Mouse (Mus musculus) heart, postnatal 0 days (tissue): ENCODE data around the gene Hist1h3d. TPM values are rescaled to one million over a fixed set of nuclear protein-coding genes. Genes with fewer than 3 reads are reported as not detected.
A peak's percentile ranks its signal among the peaks of the same experiment; 100 is the strongest.
"Not testable (repeated sequence)": the region's sequence is repeated elsewhere in the genome, so short reads cannot be mapped to it uniquely, and the experiment has no call there.

Experiments used
- ATAC-seq: fragments of 200-750 bp; cut with Nextera tagmentation; 2 replicates; pipeline ENCODE4 v1.8.0; 2017; ENCODE audit warnings: low read depth, moderate number of reproducible peaks, moderate library complexity; ENCODE audit not compliant: insufficient read depth
- DNase-seq: peaks from one replicate; pipeline ENCODE4 v3.0.0-alpha.2; 2016; ENCODE audit warnings: low spot score
- H3K27ac ChIP-seq: fragments of 300-500 bp; sonication (generic); 2 replicates; pipeline ENCODE4 v1.5.1; 2014; ENCODE audit warnings: low read depth, mild to moderate bottlenecking
- H3K27me3 ChIP-seq: fragments of 300-500 bp; sonication (generic); 2 replicates; pipeline ENCODE4 v1.6.1; 2014; ENCODE audit warnings: low read length, mixed read lengths; ENCODE audit not compliant: control insufficient read depth, insufficient read depth
- H3K36me3 ChIP-seq: fragments of 300-500 bp; sonication (generic); replicated peaks from 2 replicates; pipeline ENCODE4 v1.6.1; 2014; ENCODE audit warnings: low read length, mixed read lengths; ENCODE audit not compliant: control insufficient read depth, insufficient read depth
- H3K4me1 ChIP-seq: fragments of 300-500 bp; sonication (generic); 2 replicates; pipeline ENCODE4 v1.6.1; 2014; ENCODE audit warnings: antibody characterized with exemption; ENCODE audit not compliant: control insufficient read depth, insufficient read depth
- H3K4me2 ChIP-seq: fragments of 300-500 bp; sonication (generic); 2 replicates; pipeline ENCODE4 v1.6.1; 2014; ENCODE audit warnings: low read depth, mild to moderate bottlenecking, low read length, moderate library complexity
- H3K4me3 ChIP-seq: fragments of 300-500 bp; sonication (generic); 2 replicates; pipeline ENCODE4 v1.5.1; 2014; ENCODE audit warnings: low read depth, low read length
- H3K9ac ChIP-seq: fragments of 300-500 bp; sonication (generic); replicated peaks from 2 replicates; pipeline ENCODE4 v1.6.1; 2014; ENCODE audit warnings: low read depth, low read length, mixed read lengths
- H3K9me3 ChIP-seq: fragments of 300-500 bp; sonication (generic); replicated peaks from 2 replicates; pipeline ENCODE4 v1.6.1; 2016; ENCODE audit warnings: low read length; ENCODE audit not compliant: control insufficient read depth
- CTCF ChIP-seq: IDR thresholded peaks from 2 replicates; pipeline ENCODE4 v1.5.1; 2016; ENCODE audit warnings: antibody characterized with exemption, control low read depth, low read depth
- EP300 ChIP-seq: IDR thresholded peaks from 2 replicates; pipeline ENCODE4 v1.6.1; 2016; ENCODE audit warnings: antibody characterized with exemption, low read depth
- WGBS: fragments of 180-500 bp; shearing (Covaris S2); extraction: QIAGEN DNeasy Blood & Tissue Kit; methylation state at CpG from one replicate; pipeline ENCODE4 v1.1.7; 2014; 5-methylcytosine and 5-hydroxymethylcytosine counted together
- polyA plus RNA-seq: library from polyadenylated mRNA; unstranded; fragments of >200 nt; fragmentation: Nextera tagmentation; extraction: Ambion mirVana; gene quantifications from 2 replicates; pipeline ENCODE4 v1.2.1, GENCODE M21; 2015
- total RNA-seq: library from RNA; depleted of rRNA; stranded (reverse); fragments of >200 nt; gene quantifications from 2 replicates; pipeline ENCODE4 v1.2.3, GENCODE M21; 2014; ENCODE audit warnings: low replicate concordance

Hist1h3d gene
- total and polyA plus RNA-seq, 2 experiments from 2014 or later = 1.2 to 116 TPM

- no peaks in the 10 kb centered on the region for H3K36me3 ChIP-seq
- no peaks in the 10 kb centered on the region for H3K4me1 ChIP-seq
- no peak overlapping the region for H3K4me2 ChIP-seq
- H3K27ac ChIP-seq = no peak overlapping the region
- ATAC-seq = no peak
- WGBS = 86% methylated on average over 2 of the region's 2 CpGs
- no peak for TF ChIP-seq CTCF
- no peak for TF ChIP-seq EP300
- no peak overlapping the region for H3K4me3 ChIP-seq
- H3K27me3 ChIP-seq = no peaks in the 10 kb centered on the region
- no peak for DNase-seq
- H3K9ac ChIP-seq = no peak overlapping the region
- no peaks in the 10 kb centered on the region for H3K9me3 ChIP-seq
Observed at GRCm38 (mm10) chr13:23564482-23564881, 11.1 kb upstream of the Hist1h3d start.

- DNase-seq, H3K36me3 ChIP-seq, H3K27me3 ChIP-seq, H3K9me3 ChIP-seq, H3K9ac ChIP-seq: not testable (repeated sequence)
- 5% methylated on average over 21 of the region's 41 CpGs for WGBS
- Histone ChIP-seq H3K27ac (peak overlapping the region; percentile 97), H3K4me1 (peaks cover 11% of the 10 kb centered on the region; the same call in 1 of the 2 replicates), H3K4me3 (peak overlapping the region; percentile 51), H3K4me2 (peak overlapping the region; percentile 62)
- ATAC-seq = peak; percentile 36; the same call in 1 of the 2 replicates
Observed at GRCm38 (mm10) chr13:23570261-23571021, 5.1 kb upstream of the Hist1h3d start.

GRCm38 (mm10) chr13:23571022-23571503, 4.5 kb upstream of the Hist1h3d start, which contains the start of the genes Hist1h2ae and Hist1h2bg:
Hist1h2ae (minus strand) TSS chr13:23571220.
Hist1h2bg (plus strand) TSS chr13:23571396.
- H3K27me3 ChIP-seq = no peaks in the 10 kb centered on the region
- no peak for TF ChIP-seq CTCF
- peak; percentile 74; the same call in 1 of the 2 replicates for TF ChIP-seq EP300
- peak within 1 kb of the TSS; percentile 51 for H3K4me3 ChIP-seq
- H3K9me3 ChIP-seq = no peaks in the 10 kb centered on the region
- peaks cover 11% of the 10 kb centered on the region; the same call in 1 of the 2 replicates for H3K4me1 ChIP-seq
- H3K36me3 ChIP-seq = no peaks in the 10 kb centered on the region
- H3K27ac ChIP-seq = peak within 1 kb of the TSS; percentile 97
- DNase-seq (peak; percentile 99), ATAC-seq (peak; percentile 87)
- H3K9ac ChIP-seq = peak within 1 kb of the TSS; percentile 69
- peak within 1 kb of the TSS; percentile 62 for H3K4me2 ChIP-seq
- WGBS = under 1% methylated on average over 18 of the region's 18 CpGs

GRCm38 (mm10) chr13:23571504-23572217, 3.9 kb upstream of the Hist1h3d start:
- Histone ChIP-seq H3K27ac (peak overlapping the region; percentile 97), H3K4me1 (peaks cover 16% of the 10 kb centered on the region; the same call in 1 of the 2 replicates), H3K4me3 (peak overlapping the region; percentile 51), H3K9ac (peak overlapping the region; percentile 69), H3K4me2 (peak overlapping the region; percentile 62)
- H3K27me3 ChIP-seq, DNase-seq, H3K36me3 ChIP-seq, H3K9me3 ChIP-seq: not testable (repeated sequence)
- whole genome bisulfite sequencing = 1% methylated on average over 13 of the region's 34 CpGs
- 0 out of 2 replicates have a peak, but pooled peaks have one; percentile 1 for ATAC-seq

- 45% methylated on average over 2 of the region's 2 CpGs for WGBS
- DNase-seq (no peak), ATAC-seq (no peak)
- H3K27me3 ChIP-seq = no peaks in the 10 kb centered on the region
- peak overlapping the region; percentile 97 for H3K27ac ChIP-seq
- H3K4me1 ChIP-seq = peaks cover 16% of the 10 kb centered on the region; the same call in 1 of the 2 replicates
- TF ChIP-seq CTCF = no peak
- no peak for TF ChIP-seq EP300
- peak overlapping the region; percentile 51 for H3K4me3 ChIP-seq
- H3K9ac ChIP-seq = peak overlapping the region; percentile 69; the same call in 1 of the 2 replicates
- H3K4me2 ChIP-seq = peak overlapping the region; percentile 62
- H3K9me3 ChIP-seq = no peaks in the 10 kb centered on the region
- no peaks in the 10 kb centered on the region for H3K36me3 ChIP-seq
Observed at GRCm38 (mm10) chr13:23572218-23573033, 3.1 kb upstream of the Hist1h3d start.

- WGBS = 25% methylated on average over 17 of the region's 20 CpGs
- not testable (repeated sequence) for DNase-seq, ATAC-seq
Observed at GRCm38 (mm10) chr13:23573034-23573897, 2.3 kb upstream of the Hist1h3d start.

More at GRCm38 (mm10) chr13:23573034-23573897, 2.3 kb upstream of the Hist1h3d start:
- Histone ChIP-seq H3K4me1 (peaks cover 16% of the 10 kb centered on the region; the same call in 1 of the 2 replicates), H3K9ac (peak overlapping the region; percentile 59; the same call in 1 of the 2 replicates), H3K4me3 (peak overlapping the region; percentile 51), H3K4me2 (peak overlapping the region; percentile 62), H3K27ac (peak overlapping the region; percentile 97)
- not testable (repeated sequence) for H3K27me3 ChIP-seq, H3K36me3 ChIP-seq, H3K9me3 ChIP-seq
